Mouse (Mus musculus) CD4-positive helper T cell, adult 2 months (primary cell): ENCODE data around the gene Alad.

Source experiments
- DNase-seq: peaks from one replicate; pipeline ENCODE4 v3.0.0-alpha.2; 2012; ENCODE audit warnings: low read depth, missing footprints, low spot score

Alad gene

GRCm38 (mm10) chr4:62517538-62518415, 1.9 kb downstream of the Alad start:
- DNase-seq: peak; percentile 28

- no peak for DNase-seq
Observed at GRCm38 (mm10) chr4:62517046-62517445, 2.7 kb downstream of the Alad start.

GRCm38 (mm10) chr4:62516579-62516978, 3.1 kb downstream of the Alad start:
- no peak for DNase-seq

GRCm38 (mm10) chr4:62516079-62516478, 3.6 kb downstream of the Alad start:
- no peak for DNase-seq

GRCm38 (mm10) chr4:62515490-62515889, 4.2 kb downstream of the Alad start:
- no peak for DNase-seq

- DNase-seq: no peak
Observed at GRCm38 (mm10) chr4:62514995-62515394, 4.7 kb downstream of the Alad start.

- no peak for DNase-seq
Observed at GRCm38 (mm10) chr4:62513998-62514506, 5.7 kb downstream of the Alad start.

GRCm38 (mm10) chr4:62509946-62510345, 9.8 kb downstream of the Alad start:
- DNase-seq: no peak

- no peak for DNase-seq
Observed at GRCm38 (mm10) chr4:62508839-62509238, 10.9 kb downstream of the Alad start.

- DNase-seq: peak; percentile 58
Observed at GRCm38 (mm10) chr4:62506798-62507197, 12.9 kb downstream of the Alad start.

GRCm38 (mm10) chr4:62505991-62506390, 13.7 kb downstream of the Alad start:
- DNase-seq: no peak

- no peak for DNase-seq
Observed at GRCm38 (mm10) chr4:62503374-62503970, 16.2 kb downstream of the Alad start, which contains the start of gene Hdhd3. Gene Hdhd3, minus strand, starts transcription at chr4:62503467.

GRCm38 (mm10) chr4:62502969-62503368, 16.7 kb downstream of the Alad start:
- DNase-seq: peak; percentile 44

GRCm38 (mm10) chr4:62501964-62502732, 17.6 kb downstream of the Alad start:
- DNase-seq: peak; percentile 75

- no peak for DNase-seq
Observed at GRCm38 (mm10) chr4:62501534-62501933, 18.2 kb downstream of the Alad start.

- no peak for DNase-seq
Observed at GRCm38 (mm10) chr4:62500799-62501198, 18.9 kb downstream of the Alad start.

GRCm38 (mm10) chr4:62496815-62497214, 22.9 kb downstream of the Alad start:
- no peak for DNase-seq

- DNase-seq: no peak
Observed at GRCm38 (mm10) chr4:62495946-62496345, 23.8 kb downstream of the Alad start.

GRCm38 (mm10) chr4:62494230-62494629, 25.5 kb downstream of the Alad start:
- no peak for DNase-seq

- DNase-seq: no peak
Observed at GRCm38 (mm10) chr4:62492682-62493081, 27.0 kb downstream of the Alad start.

GRCm38 (mm10) chr4:62487914-62488313, 31.8 kb downstream of the Alad start:
- DNase-seq: no peak

GRCm38 (mm10) chr4:62487172-62487571, 32.5 kb downstream of the Alad start:
- no peak for DNase-seq
